Comparison of ENCODE assay signal across 15 mouse cellular contexts in the genomic region with DNA sequence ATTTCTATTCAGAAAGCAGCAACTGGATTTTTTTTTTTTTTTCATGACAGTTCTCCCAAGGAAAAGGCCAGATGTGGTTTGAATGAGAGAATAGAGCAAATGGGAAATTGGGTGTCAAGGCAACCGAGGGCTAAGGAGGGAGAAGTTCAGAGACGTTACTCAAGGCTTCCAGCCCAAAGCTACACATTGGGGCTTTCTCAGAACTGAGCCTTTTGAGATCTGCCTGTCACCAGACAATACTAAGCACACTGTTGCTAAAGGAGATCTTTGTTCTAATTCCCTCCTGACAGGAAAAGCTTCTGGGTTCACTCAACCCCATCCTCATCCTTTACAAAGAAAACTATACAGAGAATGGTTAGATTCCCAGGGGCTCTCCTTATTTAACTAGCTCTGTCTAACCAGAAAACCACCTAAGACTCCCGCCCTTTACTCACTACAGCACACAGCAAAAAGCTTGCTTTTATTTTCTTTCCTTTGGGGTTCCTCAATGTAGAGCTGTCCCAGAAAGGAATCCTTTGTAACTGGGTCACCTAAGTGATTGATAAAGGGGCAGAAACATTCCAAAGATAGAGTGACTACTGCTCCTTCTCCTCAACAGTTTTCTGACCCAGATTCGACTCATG.
A peak's percentile ranks its signal among the peaks of the same experiment; 100 is the strongest.
DNase-seq lines count a peak whose midpoint lies in the region; ATAC-seq and TF ChIP-seq lines count a peak whose summit lies in the region.
"Had no signal": no experiment of that assay in that cellular context is flagged by ENCODE, and none has a peak within 500 bp of the region (broad histone marks: within the 10 kb centered on the region; RNA-seq: fewer than 3 reads in every experiment).

No protein-coding gene starts in this region.

- no peaks in the 10 kb centered on the region for H3K36me3 ChIP-seq in forebrain, embryonic 14.5 days (ENCODE audit: control insufficient read depth, insufficient read depth, low read length)
- H3K36me3 ChIP-seq in forebrain, embryonic 12.5 days (replicated peaks) = no peaks in the 10 kb centered on the region
- no peaks in the 10 kb centered on the region for H3K36me3 ChIP-seq in embryonic facial prominence, embryonic 14.5 days (ENCODE audit: control insufficient read depth, insufficient read depth, low read length)
- no peaks in the 10 kb centered on the region for H3K36me3 ChIP-seq in hindbrain, embryonic 15.5 days
- no peaks in the 10 kb centered on the region for H3K36me3 ChIP-seq in midbrain, embryonic 16.5 days (ENCODE audit: control insufficient read depth, insufficient read depth, low read length)
- no peaks in the 10 kb centered on the region for H3K36me3 ChIP-seq in lung, postnatal 0 days (ENCODE audit: insufficient read depth, low read length)
- H3K36me3 ChIP-seq: limb, embryonic 15.5 days had no signal

- WGBS in forebrain, embryonic 14.5 days = 33% methylated on average over 4 of the region's 4 CpGs
- 20% methylated on average over 4 of the region's 4 CpGs for WGBS in forebrain, embryonic 12.5 days
- WGBS in embryonic facial prominence, embryonic 14.5 days = 38% methylated on average over 4 of the region's 4 CpGs
- WGBS in hindbrain, embryonic 15.5 days = 24% methylated on average over 4 of the region's 4 CpGs
- 22% methylated on average over 4 of the region's 4 CpGs for WGBS in midbrain, embryonic 16.5 days
- 84% methylated on average over 4 of the region's 4 CpGs for WGBS in lung, postnatal 0 days

- peak; percentile 5 for DNase-seq in forebrain, embryonic 14.5 days (ENCODE audit: low spot score)
- peak; percentile 11 for DNase-seq in embryonic facial prominence, embryonic 14.5 days (ENCODE audit: low spot score)
- DNase-seq in layer of hippocampus, adult 9-11 months = no peak
- no peak for DNase-seq in ovary, adult 18-20 months (ENCODE audit: low spot score)
- no peak for DNase-seq in lung, postnatal 0 days (ENCODE audit: low spot score)
- DNase-seq: adrenal gland, postnatal 14 days; cerebellum, adult 9-10 months; kidney, adult 8-10 months; kidney, postnatal 25 days; right cerebral cortex, postnatal 14 days had no signal

- no peak overlapping the region for H3K4me3 ChIP-seq in forebrain, embryonic 14.5 days (ENCODE audit: low read depth, low read length)
- no peak overlapping the region for H3K4me3 ChIP-seq in forebrain, embryonic 12.5 days (replicated peaks)
- no peak overlapping the region for H3K4me3 ChIP-seq in embryonic facial prominence, embryonic 14.5 days (ENCODE audit: low read depth, low read length)
- H3K4me3 ChIP-seq in hindbrain, embryonic 15.5 days = no peak overlapping the region
- H3K4me3 ChIP-seq in midbrain, embryonic 16.5 days (ENCODE audit: low read depth, low read length) = no peak overlapping the region
- H3K4me3 ChIP-seq in lung, postnatal 0 days (ENCODE audit: low read depth, low read length) = no peak overlapping the region
- H3K4me3 ChIP-seq: erythroblast, embryonic 14.5 days; limb, embryonic 15.5 days had no signal

- no peaks in the 10 kb centered on the region for H3K4me1 ChIP-seq in forebrain, embryonic 14.5 days (ENCODE audit: control insufficient read depth, insufficient read depth, low read length)
- no peaks in the 10 kb centered on the region for H3K4me1 ChIP-seq in forebrain, embryonic 12.5 days
- no peaks in the 10 kb centered on the region; the same call in 1 of the 2 replicates for H3K4me1 ChIP-seq in embryonic facial prominence, embryonic 14.5 days (ENCODE audit: control insufficient read depth, insufficient read depth, low read length)
- no peaks in the 10 kb centered on the region for H3K4me1 ChIP-seq in hindbrain, embryonic 15.5 days (replicated peaks)
- H3K4me1 ChIP-seq in midbrain, embryonic 16.5 days (ENCODE audit: control insufficient read depth, insufficient read depth, low read length) = no peaks in the 10 kb centered on the region
- H3K4me1 ChIP-seq in lung, postnatal 0 days (ENCODE audit: insufficient read depth, low read depth, low read length) = no peaks in the 10 kb centered on the region
- H3K4me1 ChIP-seq: limb, embryonic 15.5 days had no signal

- 0 out of 2 replicates have a peak, but pooled peaks have one; percentile 32 for ATAC-seq in forebrain, embryonic 14.5 days
- no peak for ATAC-seq in forebrain, embryonic 12.5 days (ENCODE audit: low FRiP score)
- ATAC-seq in embryonic facial prominence, embryonic 14.5 days (ENCODE audit: low read depth) = no peak
- ATAC-seq in hindbrain, embryonic 15.5 days (ENCODE audit: low FRiP score, low read depth) = peak; percentile 83
- peak; percentile 80; the same call in 1 of the 2 replicates for ATAC-seq in midbrain, embryonic 16.5 days
- no peak for ATAC-seq in lung, postnatal 0 days

- H3K4me2 ChIP-seq in forebrain, embryonic 14.5 days (ENCODE audit: low read length) = no peak overlapping the region
- no peak overlapping the region for H3K4me2 ChIP-seq in forebrain, embryonic 12.5 days
- H3K4me2 ChIP-seq in embryonic facial prominence, embryonic 14.5 days (ENCODE audit: low read depth, low read length) = no peak overlapping the region
- no peak overlapping the region for H3K4me2 ChIP-seq in hindbrain, embryonic 15.5 days
- no peak overlapping the region for H3K4me2 ChIP-seq in midbrain, embryonic 16.5 days (ENCODE audit: low read length)
- H3K4me2 ChIP-seq in lung, postnatal 0 days (replicated peaks; ENCODE audit: low read depth, low read length) = no peak overlapping the region
- H3K4me2 ChIP-seq: limb, embryonic 15.5 days had no signal

- H3K27ac ChIP-seq in forebrain, embryonic 14.5 days (ENCODE audit: low read depth, low read length) = no peak overlapping the region
- no peak overlapping the region for H3K27ac ChIP-seq in forebrain, embryonic 12.5 days
- no peak overlapping the region for H3K27ac ChIP-seq in embryonic facial prominence, embryonic 14.5 days (replicated peaks; ENCODE audit: low read depth, low read length)
- H3K27ac ChIP-seq in hindbrain, embryonic 15.5 days (replicated peaks) = 0 out of 2 replicates have a peak overlapping the region, but pooled peaks have one; percentile 14
- H3K27ac ChIP-seq in midbrain, embryonic 16.5 days (ENCODE audit: low read length) = no peak overlapping the region
- H3K27ac ChIP-seq in lung, postnatal 0 days (ENCODE audit: low read length) = no peak overlapping the region
- H3K27ac ChIP-seq: limb, embryonic 15.5 days had no signal

- H3K27me3 ChIP-seq in forebrain, embryonic 14.5 days (replicated peaks; ENCODE audit: control insufficient read depth, insufficient read depth, low read length) = no peaks in the 10 kb centered on the region
- no peaks in the 10 kb centered on the region for H3K27me3 ChIP-seq in forebrain, embryonic 12.5 days
- H3K27me3 ChIP-seq in embryonic facial prominence, embryonic 14.5 days (replicated peaks; ENCODE audit: control insufficient read depth, insufficient read depth, low read length) = no peaks in the 10 kb centered on the region
- H3K27me3 ChIP-seq in hindbrain, embryonic 15.5 days = no peaks in the 10 kb centered on the region
- no peaks in the 10 kb centered on the region for H3K27me3 ChIP-seq in midbrain, embryonic 16.5 days (ENCODE audit: control insufficient read depth, insufficient read depth, low read depth, low read length)
- no peaks in the 10 kb centered on the region for H3K27me3 ChIP-seq in lung, postnatal 0 days (replicated peaks; ENCODE audit: insufficient read depth, low read length)
- H3K27me3 ChIP-seq: limb, embryonic 15.5 days had no signal

- no peak overlapping the region for H3K9ac ChIP-seq in forebrain, embryonic 14.5 days (ENCODE audit: low read length)
- H3K9ac ChIP-seq in forebrain, embryonic 12.5 days = no peak overlapping the region
- H3K9ac ChIP-seq in embryonic facial prominence, embryonic 14.5 days (ENCODE audit: low read depth, low read length) = no peak overlapping the region
- no peak overlapping the region for H3K9ac ChIP-seq in hindbrain, embryonic 15.5 days
- no peak overlapping the region for H3K9ac ChIP-seq in midbrain, embryonic 16.5 days (ENCODE audit: low read depth, low read length)
- no peak overlapping the region for H3K9ac ChIP-seq in lung, postnatal 0 days (replicated peaks; ENCODE audit: low read depth)
- H3K9ac ChIP-seq: limb, embryonic 15.5 days had no signal

- no peak for TF ChIP-seq EP300 in lung, postnatal 0 days (IDR thresholded peaks at IDR 0.05)

- no peaks in the 10 kb centered on the region for H3K9me3 ChIP-seq in forebrain, embryonic 14.5 days (replicated peaks; ENCODE audit: control insufficient read depth, low read length)
- H3K9me3 ChIP-seq in forebrain, embryonic 12.5 days = no peaks in the 10 kb centered on the region
- no peaks in the 10 kb centered on the region for H3K9me3 ChIP-seq in embryonic facial prominence, embryonic 14.5 days (ENCODE audit: control insufficient read depth, low read length)
- no peaks in the 10 kb centered on the region for H3K9me3 ChIP-seq in hindbrain, embryonic 15.5 days
- no peaks in the 10 kb centered on the region for H3K9me3 ChIP-seq in midbrain, embryonic 16.5 days (replicated peaks; ENCODE audit: control insufficient read depth, low read length, poor library complexity, severe bottlenecking)
- H3K9me3 ChIP-seq in lung, postnatal 0 days (ENCODE audit: low read length) = no peaks in the 10 kb centered on the region
- H3K9me3 ChIP-seq: limb, embryonic 15.5 days had no signal

- no peak for TF ChIP-seq CTCF in lung, postnatal 0 days (IDR thresholded peaks at IDR 0.05)

Comparison
In these comparisons a context has a peak if more than half of its experiments do, and no peak if none do; other contexts are left out.
1. ATAC-seq: peak in forebrain, embryonic 14.5 days (single experiment), hindbrain, embryonic 15.5 days (single experiment) and midbrain, embryonic 16.5 days (single experiment); none in forebrain, embryonic 12.5 days (single experiment), embryonic facial prominence, embryonic 14.5 days (single experiment) and lung, postnatal 0 days (single experiment).
2. DNase-seq: peak in forebrain, embryonic 14.5 days (single experiment) and embryonic facial prominence, embryonic 14.5 days (single experiment); none in layer of hippocampus, adult 9-11 months (single experiment), ovary, adult 18-20 months (single experiment) and lung, postnatal 0 days (single experiment).